Mouse (Mus musculus) heart, postnatal 0 days (tissue): ENCODE measurements around the gene Prkag3.

Experiments used
- CTCF ChIP-seq: IDR thresholded peaks from 2 replicates; pipeline ENCODE4 v1.5.1; 2016; ENCODE audit warnings: antibody characterized with exemption, control low read depth, low read depth
- EP300 ChIP-seq: IDR thresholded peaks from 2 replicates; pipeline ENCODE4 v1.6.1; 2016; ENCODE audit warnings: antibody characterized with exemption, low read depth

DNA sequence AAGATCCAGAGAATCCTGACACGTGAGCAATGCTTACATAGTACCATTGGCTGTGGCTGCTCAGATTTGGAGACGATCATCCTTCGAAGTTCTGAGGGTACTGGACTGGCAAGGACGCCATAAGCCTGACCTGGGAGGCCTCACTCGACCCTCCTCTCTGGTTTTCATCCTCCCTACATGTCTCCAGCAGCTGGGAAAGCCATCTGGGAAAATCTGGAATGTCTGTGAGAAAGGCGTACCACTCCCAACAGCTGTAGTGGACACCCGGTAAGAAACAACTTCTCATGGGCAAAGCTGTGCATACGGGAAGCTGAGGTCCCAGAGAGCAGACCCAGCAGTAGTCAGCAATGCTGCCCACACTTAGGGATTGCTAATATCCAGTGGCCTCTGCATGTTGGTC is 3.1 kb upstream of the Prkag3 start:
- TF ChIP-seq CTCF (no peak), EP300 (no peak)
